Mouse (Mus musculus): Measurements from ENCODE around the gene Fntb.
"Not testable (repeated sequence)": the region's sequence is repeated elsewhere in the genome, so short reads cannot be mapped to it uniquely, and the experiment has no call there.

Gene Fntb

DNA sequence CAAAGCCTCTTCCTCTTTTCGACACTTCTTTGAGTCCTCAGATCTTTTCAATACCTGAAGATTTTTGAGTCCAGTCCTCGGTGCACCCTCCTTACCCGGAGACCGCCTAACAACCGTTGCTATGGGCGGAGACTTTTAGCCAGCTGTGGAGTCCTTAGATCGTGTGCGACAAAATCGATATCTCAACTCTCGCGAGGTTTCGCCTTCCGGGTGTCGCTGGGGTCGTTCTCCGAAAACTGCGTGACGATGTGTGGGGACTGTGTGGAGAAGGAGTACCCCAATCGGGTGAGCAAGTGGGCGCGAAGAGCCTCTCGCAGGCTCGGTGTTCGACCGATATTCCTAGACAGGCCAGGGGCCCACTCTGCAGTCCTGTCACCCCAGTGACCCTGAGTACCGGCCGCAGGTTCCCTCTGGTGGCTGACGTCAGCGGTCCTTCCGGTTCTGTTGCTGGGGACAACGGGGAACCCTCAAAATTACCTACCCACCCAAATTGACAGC is at the start of gene Fntb, which contains the start of gene Churc1:
Fntb (plus strand) TSS at position 236 of the 498 bp plus-strand sequence.
Churc1 (plus strand) TSS at position 185 of the 498 bp plus-strand sequence.
- peak; percentile 82 for DNase-seq

- DNase-seq = no peak
These were observed 47.0 kb upstream of the Fntb start for GRCm38 (mm10) chr12:76718384-76718783.

- DNase-seq = no peak
These were observed 44.8 kb upstream of the Fntb start for GRCm38 (mm10) chr12:76720572-76720971.

- no peak for DNase-seq
These were observed 43.4 kb upstream of the Fntb start for GRCm38 (mm10) chr12:76722026-76722425.

GRCm38 (mm10) chr12:76727955-76728354 is 37.4 kb upstream of the Fntb start:
- no peak for DNase-seq

- DNase-seq = peak; percentile 47
These were observed 14.4 kb upstream of the Fntb start for GRCm38 (mm10) chr12:76750866-76751459.

GRCm38 (mm10) chr12:76752652-76753318 is 12.6 kb upstream of the Fntb start:
- peak; percentile 69 for DNase-seq

DNA sequence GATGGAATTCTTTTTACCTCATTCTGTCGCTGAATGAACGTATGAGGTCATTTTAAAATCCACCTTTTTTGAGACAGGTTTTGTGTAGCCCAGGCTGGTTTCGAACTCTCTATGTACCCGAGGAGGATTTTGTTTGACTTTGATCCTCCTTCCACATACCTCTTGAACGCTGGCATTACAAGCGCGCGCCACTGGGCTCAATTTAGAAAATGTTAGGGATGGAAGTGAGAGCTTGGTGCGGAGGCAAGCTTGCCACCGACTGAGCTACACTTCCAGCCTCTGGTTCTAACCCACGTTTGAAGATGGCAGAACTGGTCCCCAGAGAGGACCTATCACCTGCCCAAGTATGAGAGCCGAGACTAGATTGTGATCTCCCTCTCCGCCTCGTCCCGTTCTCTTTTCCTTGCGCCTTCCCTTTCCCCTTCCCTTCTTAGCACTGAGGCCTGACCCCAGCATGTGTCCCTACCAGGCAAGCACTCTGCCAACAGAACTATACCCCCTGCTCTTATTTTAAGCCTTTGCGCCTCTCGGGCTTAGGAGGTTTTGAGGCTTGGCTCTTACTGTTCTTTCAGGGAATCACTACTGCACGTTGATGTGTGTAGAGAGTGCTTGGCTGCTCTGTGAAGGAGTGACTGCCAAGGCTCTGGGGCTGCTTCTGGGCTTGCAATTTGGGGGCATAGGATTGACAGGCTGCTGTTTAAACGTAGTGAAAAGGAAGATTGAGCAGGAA is 677 bp downstream of the Fntb start:
- DNase-seq = no peak

DNA sequence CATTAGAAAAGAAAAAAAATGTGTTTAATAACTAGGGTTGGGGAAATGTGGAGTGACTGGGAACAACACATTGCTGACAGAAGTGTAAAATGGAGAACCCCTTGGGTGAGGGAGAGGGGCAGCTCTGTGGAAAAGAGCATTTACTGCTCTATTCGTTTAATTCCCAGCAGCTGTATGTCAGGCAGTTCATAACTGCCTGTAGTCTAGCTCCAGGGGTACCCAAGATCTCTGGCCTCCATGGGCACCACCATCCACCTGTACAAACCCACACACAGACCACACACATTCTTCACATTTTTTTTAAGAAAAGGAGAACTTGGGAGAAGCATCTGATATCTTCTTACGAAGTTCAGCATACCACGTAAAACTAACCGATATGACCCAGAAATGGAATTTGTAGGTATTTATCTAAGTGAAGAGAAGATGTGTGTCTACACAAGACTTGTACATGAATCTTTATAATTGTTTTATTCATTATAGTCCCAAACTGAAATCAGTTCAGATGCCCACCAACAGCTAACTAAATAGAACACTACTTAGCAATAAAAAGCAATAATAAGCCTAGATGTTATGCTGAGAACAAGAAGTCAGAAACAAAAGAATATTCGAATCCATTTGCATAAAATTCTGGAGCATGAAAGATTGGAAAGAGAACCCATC is 5.6 kb downstream of the Fntb start:
- DNase-seq = no peak

DNA sequence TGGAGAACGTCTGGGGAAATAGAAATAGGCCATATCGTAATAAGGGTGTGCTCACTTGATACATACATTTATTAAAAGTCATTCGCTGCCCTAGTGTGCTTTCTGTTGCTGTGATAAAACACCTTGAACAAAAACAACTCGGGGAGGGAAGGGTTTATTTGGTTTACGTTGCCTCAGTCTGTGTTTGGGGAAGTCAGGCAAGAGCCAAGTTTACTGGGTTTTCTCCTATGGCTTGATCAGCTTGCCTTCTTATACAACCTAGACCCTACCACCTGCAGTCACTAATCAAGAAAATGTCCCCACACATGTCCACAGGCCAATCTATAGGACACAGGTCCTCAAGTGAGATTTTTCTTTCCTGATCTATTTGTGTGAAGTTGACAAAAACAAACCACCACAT is 6.2 kb downstream of the Fntb start:
- no peak for DNase-seq

DNA sequence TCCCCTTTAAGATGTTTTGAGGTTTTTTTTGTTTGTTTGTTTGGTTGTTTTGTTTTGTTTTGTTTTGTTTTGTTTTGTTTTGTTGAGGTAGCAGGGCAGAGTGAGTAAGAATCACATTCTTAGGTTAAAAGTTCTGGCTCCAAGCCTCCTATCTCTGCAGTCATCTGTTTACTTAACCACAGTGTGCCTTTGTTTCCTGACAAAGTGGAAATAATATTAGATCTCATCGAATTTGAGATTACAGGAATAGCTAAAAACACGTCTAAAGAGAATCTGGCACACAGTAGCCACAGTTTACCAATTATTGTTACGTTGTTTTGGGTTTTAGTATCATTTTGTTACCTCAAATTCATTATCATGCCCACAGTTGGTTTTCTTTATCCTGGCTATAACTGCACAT is 9.3 kb downstream of the Fntb start:
- no peak for DNase-seq

DNA sequence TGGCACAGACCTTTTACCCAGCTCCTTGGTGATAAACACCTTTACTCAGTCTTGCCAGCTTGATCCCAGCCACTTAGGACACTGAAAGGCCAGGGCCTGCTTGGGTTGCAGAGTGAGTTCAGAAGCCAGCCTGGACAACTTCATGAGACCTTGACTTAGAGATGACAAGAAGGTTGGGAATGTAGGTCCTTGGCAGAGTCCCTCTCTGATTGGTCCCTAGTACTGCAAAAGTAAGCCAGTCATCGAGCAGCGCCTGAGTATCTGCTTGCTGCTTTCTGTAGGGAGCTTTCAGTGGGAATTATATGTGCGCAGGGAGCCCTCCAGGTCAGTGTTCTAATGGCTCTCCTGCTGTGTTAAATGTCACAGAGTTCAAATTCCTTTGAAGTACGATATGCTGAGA is 9.7 kb downstream of the Fntb start:
- DNase-seq = no peak

DNA sequence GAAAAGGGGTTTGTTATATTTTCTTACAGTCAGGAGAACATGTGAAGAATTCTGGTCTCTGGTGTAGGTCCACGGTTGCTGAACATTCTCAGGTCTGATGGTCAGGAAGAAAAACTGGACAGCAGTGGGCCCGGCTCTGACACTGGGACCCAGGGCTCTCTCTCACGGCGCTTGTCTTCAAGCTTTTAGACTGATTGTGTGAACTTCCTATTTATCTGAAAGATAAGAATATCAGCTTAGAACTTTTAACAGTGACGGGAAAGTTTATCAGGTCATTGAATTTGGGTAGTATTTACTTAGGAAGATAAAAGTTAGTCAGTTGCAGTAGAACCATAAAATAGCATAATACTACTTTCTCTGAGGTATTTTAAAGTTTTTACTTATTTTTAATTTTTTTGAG is 11.5 kb downstream of the Fntb start:
- DNase-seq = no peak

- no peak for DNase-seq
These were observed 12.5 kb downstream of the Fntb start for GRCm38 (mm10) chr12:76777845-76778244.

GRCm38 (mm10) chr12:76778305-76779083 is 13.1 kb downstream of the Fntb start:
- DNase-seq = no peak

- no peak for DNase-seq
These were observed 14.6 kb downstream of the Fntb start for GRCm38 (mm10) chr12:76779951-76780350.

GRCm38 (mm10) chr12:76780639-76781468 is 15.5 kb downstream of the Fntb start:
- no peak for DNase-seq

DNA sequence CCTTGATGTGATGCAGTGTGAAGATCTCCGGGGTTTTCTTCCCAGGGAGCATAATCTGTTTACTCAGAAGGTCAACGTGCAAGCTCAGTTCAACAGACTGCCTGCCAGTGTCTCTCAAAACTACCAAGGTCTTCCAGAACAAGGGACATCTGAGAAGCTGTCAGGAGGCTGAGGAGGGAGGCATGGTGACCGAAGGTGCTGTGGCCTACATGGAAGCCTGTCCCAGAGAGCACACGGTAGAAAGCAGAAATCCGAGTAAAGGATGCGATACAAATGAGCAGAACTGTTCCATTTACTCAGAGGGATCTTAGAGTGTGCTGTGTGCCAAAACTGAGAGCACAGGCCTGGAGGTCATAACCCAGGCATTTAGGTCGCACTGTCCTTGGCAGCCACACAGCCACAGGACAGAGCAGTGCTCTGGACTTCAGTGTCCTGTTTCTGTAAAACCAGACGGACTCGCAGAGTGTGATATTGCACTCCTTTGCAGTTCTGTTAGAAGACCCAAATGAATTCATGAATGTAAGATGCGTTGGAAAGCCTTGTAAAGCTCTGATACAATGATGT is 18.7 kb downstream of the Fntb start:
- no peak for DNase-seq

DNA sequence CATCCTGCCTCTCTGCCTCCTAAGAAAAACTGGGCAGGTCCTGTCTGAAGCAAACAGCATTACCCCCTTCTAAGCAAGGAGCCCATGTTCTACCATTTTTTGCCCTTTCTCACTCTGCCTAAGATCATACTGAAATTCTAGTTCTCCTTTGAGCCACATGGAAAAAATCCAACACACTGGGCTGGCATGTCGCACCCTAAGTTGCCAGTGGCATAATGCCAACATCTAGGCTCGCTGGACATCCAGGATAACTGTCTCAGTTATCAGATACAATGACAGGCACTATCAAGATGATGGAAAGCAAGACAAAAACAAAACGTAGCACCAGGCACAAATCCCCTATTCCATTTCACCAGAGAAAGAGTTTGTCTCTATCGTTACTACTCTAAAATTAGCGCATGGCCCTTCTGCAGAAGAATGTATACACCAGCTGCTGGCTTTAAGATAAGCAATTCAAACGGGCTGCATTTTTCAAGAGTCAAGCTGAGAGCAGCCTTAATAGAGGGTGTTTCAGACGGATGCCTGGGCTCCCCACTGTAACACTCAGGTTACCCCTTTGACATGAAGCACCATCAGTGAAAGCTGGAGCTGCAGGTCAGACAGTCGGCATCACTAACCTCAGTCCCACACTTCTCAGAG is 25.2 kb downstream of the Fntb start:
- DNase-seq = no peak

GRCm38 (mm10) chr12:76792540-76792939 is 27.2 kb downstream of the Fntb start:
- not testable (repeated sequence) for DNase-seq

DNA sequence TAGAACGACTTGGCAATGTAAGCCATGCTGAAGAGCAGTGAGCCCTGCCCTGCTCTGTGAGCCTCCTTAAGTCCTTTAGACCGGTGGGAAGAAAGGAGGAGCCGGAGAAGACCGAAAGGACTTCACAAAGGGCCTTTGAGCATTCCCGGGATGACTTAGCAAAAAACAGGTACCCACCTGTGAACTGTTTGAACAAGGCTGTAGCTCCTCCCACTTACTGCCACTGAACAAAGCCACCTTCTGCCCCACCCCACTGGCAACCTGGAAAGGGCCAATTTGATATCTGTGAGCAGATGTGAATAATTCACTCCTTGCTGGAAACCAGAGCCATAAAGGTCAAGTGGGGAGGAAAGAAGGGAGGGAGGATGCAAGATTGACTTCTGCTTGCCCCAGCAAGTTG is 30.0 kb downstream of the Fntb start, which contains the start of gene Gpx2:
Gpx2 (minus strand) TSS at position 205 of the 400 bp plus-strand sequence.
- no peak for DNase-seq
